Mouse (Mus musculus): ENCODE measurements around the gene Gtf2a1. TPM values are rescaled to one million over a fixed set of nuclear protein-coding genes. Genes with fewer than 3 reads are reported as not detected.
"Not testable (repeated sequence)": the region's sequence is repeated elsewhere in the genome, so short reads cannot be mapped to it uniquely, and the experiment has no call there.

The Gtf2a1 gene
- polyA plus RNA-seq, 1 experiment = 85.9 TPM

- TF ChIP-seq POLR2A (IDR thresholded peaks at IDR 0.05; ENCODE audit: low read depth, low read length) (no peak), CTCF (IDR thresholded peaks at IDR 0.05; ENCODE audit: borderline replicate concordance, insufficient read depth, low read length) (no peak)
- Histone ChIP-seq H3K27ac (ENCODE audit: insufficient read depth, low read length) (no peak overlapping the region), H3K4me1 (ENCODE audit: control insufficient read depth, insufficient read depth, low read length) (no peaks in the 10 kb centered on the region; the same call in 1 of the 2 replicates), H3K4me3 (ENCODE audit: insufficient read depth, low read length) (no peak overlapping the region)
Measured at GRCm38 (mm10) chr12:91592128-91592527, 1.8 kb upstream of the Gtf2a1 start.

- TF ChIP-seq CTCF (IDR thresholded peaks at IDR 0.05; ENCODE audit: borderline replicate concordance, insufficient read depth, low read length) = no peak
- no peak for TF ChIP-seq POLR2A (IDR thresholded peaks at IDR 0.05; ENCODE audit: low read depth, low read length)
- Histone ChIP-seq H3K27ac (ENCODE audit: insufficient read depth, low read length) (0 out of 2 replicates have a peak overlapping the region, but pooled peaks have one; percentile 13), H3K4me3 (ENCODE audit: insufficient read depth, low read length) (no peak overlapping the region), H3K4me1 (ENCODE audit: control insufficient read depth, insufficient read depth, low read length) (no peaks in the 10 kb centered on the region; the same call in 1 of the 2 replicates)
Measured at GRCm38 (mm10) chr12:91591191-91591590, 904 bp upstream of the Gtf2a1 start.

DNA sequence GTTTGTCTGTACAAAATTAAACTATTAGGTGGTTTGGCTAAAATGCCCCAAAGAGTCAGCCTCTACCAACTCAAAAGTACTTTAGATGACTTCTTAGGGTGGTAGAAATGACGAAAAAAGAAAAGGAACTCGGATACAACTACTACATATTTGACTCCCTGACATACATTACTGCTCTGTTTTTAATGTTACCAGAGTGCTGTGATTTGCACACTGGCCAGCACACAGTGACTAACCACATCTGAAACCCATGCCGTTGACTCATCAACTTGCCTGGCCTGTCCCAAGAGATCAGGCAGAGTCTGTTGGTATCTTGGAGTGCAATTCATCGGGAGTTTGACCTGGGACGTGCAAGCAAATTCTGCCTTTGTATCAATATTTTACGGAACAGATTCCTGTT lies 429 bp upstream of the Gtf2a1 start:
- Histone ChIP-seq H3K27ac (ENCODE audit: insufficient read depth, low read length) (peak overlapping the region; percentile 95), H3K4me3 (ENCODE audit: insufficient read depth, low read length) (peak overlapping the region; percentile 52), H3K4me1 (ENCODE audit: control insufficient read depth, insufficient read depth, low read length) (no peaks in the 10 kb centered on the region; the same call in 1 of the 2 replicates)
- TF ChIP-seq CTCF (IDR thresholded peaks at IDR 0.05; ENCODE audit: borderline replicate concordance, insufficient read depth, low read length) (no peak), POLR2A (IDR thresholded peaks at IDR 0.05; ENCODE audit: low read depth, low read length) (peak; percentile 47)

GRCm38 (mm10) chr12:91589542-91589846 lies 793 bp downstream of the Gtf2a1 start:
- peak overlapping the region; percentile 82 for H3K4me3 ChIP-seq (ENCODE audit: insufficient read depth, low read length)
- peak overlapping the region; percentile 93 for H3K27ac ChIP-seq (ENCODE audit: insufficient read depth, low read length)
- TF ChIP-seq POLR2A (IDR thresholded peaks at IDR 0.05; ENCODE audit: low read depth, low read length) (no peak), CTCF (IDR thresholded peaks at IDR 0.05; ENCODE audit: borderline replicate concordance, insufficient read depth, low read length) (no peak)
- no peaks in the 10 kb centered on the region; the same call in 1 of the 2 replicates for H3K4me1 ChIP-seq (ENCODE audit: control insufficient read depth, insufficient read depth, low read length)

DNA sequence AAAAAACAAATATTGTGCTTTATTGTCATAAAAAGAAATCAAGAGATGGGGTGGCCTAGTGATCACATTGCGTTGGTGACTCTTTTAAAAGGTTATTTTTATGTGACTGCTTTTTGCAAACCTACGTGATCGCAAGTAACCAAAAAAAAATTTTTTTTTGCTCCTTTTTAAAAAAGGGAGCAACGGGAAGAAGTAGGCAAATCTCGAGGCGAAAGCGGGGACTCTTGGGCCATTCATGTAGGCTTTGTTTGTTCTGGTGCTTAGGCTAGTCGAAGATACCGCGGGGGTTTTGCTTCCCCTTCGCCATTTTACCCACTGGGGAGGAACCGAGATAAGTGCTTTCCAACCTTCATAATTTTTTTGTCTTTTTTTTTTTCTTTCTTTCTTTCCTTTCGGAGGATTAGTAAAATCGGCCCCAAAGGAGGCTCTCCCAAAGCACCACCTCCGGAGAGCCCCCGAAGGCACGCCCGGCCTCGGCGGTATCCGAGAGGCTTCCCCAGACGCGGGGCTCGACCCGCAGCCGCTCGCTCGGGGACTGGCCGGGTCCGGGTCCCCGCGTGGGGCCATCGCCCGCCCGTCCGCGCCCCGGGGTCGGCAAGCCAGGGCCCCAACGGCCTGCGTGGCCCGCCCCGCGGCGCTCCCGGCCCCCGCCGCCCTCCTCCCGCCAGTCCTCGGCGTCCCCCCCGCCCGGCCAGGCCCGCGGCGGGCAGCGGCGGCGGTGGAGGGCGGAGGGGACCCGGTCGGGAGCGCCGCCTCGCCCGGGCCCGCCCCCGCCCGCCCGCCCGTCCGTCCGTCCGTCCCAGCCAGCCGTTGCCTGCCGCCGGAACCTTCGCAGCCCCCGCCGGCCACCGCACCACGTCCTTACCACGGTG lies 1.4 kb downstream of the Gtf2a1 start:
- Histone ChIP-seq H3K4me3 (ENCODE audit: insufficient read depth, low read length) (peak overlapping the region; percentile 91), H3K27ac (ENCODE audit: insufficient read depth, low read length) (peak overlapping the region; percentile 93), H3K4me1 (ENCODE audit: control insufficient read depth, insufficient read depth, low read length) (no peaks in the 10 kb centered on the region; the same call in 1 of the 2 replicates)
- TF ChIP-seq POLR2A (IDR thresholded peaks at IDR 0.05; ENCODE audit: low read depth, low read length) (no peak; the same call in 1 of the 2 replicates), CTCF (IDR thresholded peaks at IDR 0.05; ENCODE audit: borderline replicate concordance, insufficient read depth, low read length) (no peak)

GRCm38 (mm10) chr12:91588176-91588669 lies 2.1 kb downstream of the Gtf2a1 start:
- H3K27ac ChIP-seq (ENCODE audit: insufficient read depth, low read length) = peak overlapping the region; percentile 84
- peak overlapping the region; percentile 91 for H3K4me3 ChIP-seq (ENCODE audit: insufficient read depth, low read length)
- TF ChIP-seq POLR2A (IDR thresholded peaks at IDR 0.05; ENCODE audit: low read depth, low read length) = peak; percentile 98
- TF ChIP-seq CTCF (IDR thresholded peaks at IDR 0.05; ENCODE audit: borderline replicate concordance, insufficient read depth, low read length) = no peak
- no peaks in the 10 kb centered on the region; the same call in 1 of the 2 replicates for H3K4me1 ChIP-seq (ENCODE audit: control insufficient read depth, insufficient read depth, low read length)

GRCm38 (mm10) chr12:91587491-91588033 lies 2.7 kb downstream of the Gtf2a1 start:
- no peaks in the 10 kb centered on the region; the same call in 1 of the 2 replicates for H3K4me1 ChIP-seq (ENCODE audit: control insufficient read depth, insufficient read depth, low read length)
- H3K27ac ChIP-seq (ENCODE audit: insufficient read depth, low read length) = no peak overlapping the region
- no peak for TF ChIP-seq POLR2A (IDR thresholded peaks at IDR 0.05; ENCODE audit: low read depth, low read length)
- no peak for TF ChIP-seq CTCF (IDR thresholded peaks at IDR 0.05; ENCODE audit: borderline replicate concordance, insufficient read depth, low read length)
- peak overlapping the region; percentile 91 for H3K4me3 ChIP-seq (ENCODE audit: insufficient read depth, low read length)

DNA sequence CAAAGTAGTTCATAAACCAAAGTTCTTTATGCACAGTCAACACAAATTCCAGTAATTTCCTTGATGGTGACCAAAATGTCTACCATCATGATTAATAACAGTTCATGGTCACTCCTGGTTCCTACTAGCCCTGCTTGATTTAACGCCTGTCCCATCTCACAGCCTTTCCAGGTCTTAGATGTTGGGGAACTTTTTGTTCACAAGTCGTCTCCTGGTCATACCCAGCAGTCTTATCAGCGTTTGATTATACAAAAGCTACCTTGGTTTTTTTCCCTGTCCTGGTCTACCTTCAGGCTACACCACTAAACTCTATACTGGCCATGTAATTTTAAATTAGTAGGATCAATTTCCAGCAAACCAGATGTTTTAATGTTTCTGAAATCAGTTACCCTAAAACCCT lies 3.2 kb downstream of the Gtf2a1 start:
- Histone ChIP-seq H3K4me3 (ENCODE audit: insufficient read depth, low read length) (peak overlapping the region; percentile 45), H3K4me1 (ENCODE audit: control insufficient read depth, insufficient read depth, low read length) (no peaks in the 10 kb centered on the region; the same call in 1 of the 2 replicates), H3K27ac (ENCODE audit: insufficient read depth, low read length) (no peak overlapping the region)
- TF ChIP-seq CTCF (IDR thresholded peaks at IDR 0.05; ENCODE audit: borderline replicate concordance, insufficient read depth, low read length) (no peak), POLR2A (IDR thresholded peaks at IDR 0.05; ENCODE audit: low read depth, low read length) (no peak)

DNA sequence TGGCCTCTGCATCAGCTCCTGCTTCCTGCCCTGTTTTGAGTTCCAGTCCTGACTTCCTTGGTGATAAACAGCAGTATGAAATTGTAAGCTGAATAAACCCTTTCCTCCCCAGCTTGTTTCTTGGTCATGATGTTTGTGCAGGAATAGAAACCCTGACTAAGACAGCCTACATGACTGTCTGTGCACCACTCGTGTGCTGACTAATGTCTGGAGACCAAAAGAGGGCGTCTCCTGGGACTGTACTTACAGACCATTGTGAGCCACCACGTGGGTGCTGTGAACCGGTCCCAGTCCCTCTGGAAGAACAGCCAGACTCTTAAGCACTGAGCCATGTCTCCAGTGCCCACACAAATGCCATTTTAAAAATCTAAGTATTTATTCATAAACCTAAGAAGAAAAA lies 4.5 kb downstream of the Gtf2a1 start:
- H3K4me1 ChIP-seq (ENCODE audit: control insufficient read depth, insufficient read depth, low read length) = not testable (repeated sequence)

GRCm38 (mm10) chr12:91585206-91585605 lies 5.1 kb downstream of the Gtf2a1 start:
- no peak overlapping the region for H3K27ac ChIP-seq (ENCODE audit: insufficient read depth, low read length)
- TF ChIP-seq POLR2A (IDR thresholded peaks at IDR 0.05; ENCODE audit: low read depth, low read length) (no peak), CTCF (IDR thresholded peaks at IDR 0.05; ENCODE audit: borderline replicate concordance, insufficient read depth, low read length) (no peak)
- H3K4me1 ChIP-seq (ENCODE audit: control insufficient read depth, insufficient read depth, low read length) = no peaks in the 10 kb centered on the region
- H3K4me3 ChIP-seq (ENCODE audit: insufficient read depth, low read length) = no peak overlapping the region

More for the DNA sequence above, 4.5 kb downstream of the Gtf2a1 start:
- not testable (repeated sequence) for H3K4me3 ChIP-seq (ENCODE audit: insufficient read depth, low read length); H3K27ac ChIP-seq (ENCODE audit: insufficient read depth, low read length)
